Mouse (Mus musculus) megakaryocyte, embryonic 14.5 days (primary cell): ENCODE measurements at regions not wholly inside any gene's neighbourhood (a gene's known extent, or its start where the extent isn't known, plus 50 kb on each side); places are given as distances from the start of the nearest gene placed in this dataset.

Experiments
- FLI1 ChIP-seq: IDR thresholded peaks from 2 replicates; pipeline ENCODE4 v1.6.1; 2012; ENCODE audit warnings: low read length, inconsistent platforms, mixed read lengths
- GATA1 ChIP-seq: IDR thresholded peaks from 3 replicates; pipeline ENCODE4 v1.6.1; 2012; ENCODE audit warnings: mixed read lengths, low read length, inconsistent platforms, borderline replicate concordance

DNA sequence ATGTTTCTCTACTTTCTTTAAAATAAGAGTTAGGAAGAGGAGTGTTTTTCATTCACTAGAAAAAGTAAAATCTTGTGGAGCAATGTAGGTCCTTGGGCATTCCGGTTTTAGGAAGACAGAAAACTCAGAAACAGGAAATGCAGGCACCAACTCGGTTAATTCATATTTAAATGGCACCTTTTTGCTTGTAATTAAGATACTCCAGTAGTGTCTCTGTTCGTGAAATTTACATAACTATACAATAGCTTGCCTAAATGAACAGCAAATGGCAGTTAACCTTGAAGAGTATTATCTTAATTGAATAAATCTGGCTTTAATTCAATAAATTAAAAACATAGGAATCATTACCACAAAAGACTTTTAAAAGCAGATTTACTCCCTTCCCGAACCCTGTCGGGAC is 100.9 kb upstream of the Id4 start:
- TF ChIP-seq GATA1 (no peak), FLI1 (no peak)
